Mouse (Mus musculus): ENCODE data around the gene Ap1b1.
A peak's percentile ranks its signal among the peaks of the same experiment; 100 is the strongest.
"Not testable (repeated sequence)": the region's sequence is repeated elsewhere in the genome, so short reads cannot be mapped to it uniquely, and the experiment has no call there.

Ap1b1 gene

DNA sequence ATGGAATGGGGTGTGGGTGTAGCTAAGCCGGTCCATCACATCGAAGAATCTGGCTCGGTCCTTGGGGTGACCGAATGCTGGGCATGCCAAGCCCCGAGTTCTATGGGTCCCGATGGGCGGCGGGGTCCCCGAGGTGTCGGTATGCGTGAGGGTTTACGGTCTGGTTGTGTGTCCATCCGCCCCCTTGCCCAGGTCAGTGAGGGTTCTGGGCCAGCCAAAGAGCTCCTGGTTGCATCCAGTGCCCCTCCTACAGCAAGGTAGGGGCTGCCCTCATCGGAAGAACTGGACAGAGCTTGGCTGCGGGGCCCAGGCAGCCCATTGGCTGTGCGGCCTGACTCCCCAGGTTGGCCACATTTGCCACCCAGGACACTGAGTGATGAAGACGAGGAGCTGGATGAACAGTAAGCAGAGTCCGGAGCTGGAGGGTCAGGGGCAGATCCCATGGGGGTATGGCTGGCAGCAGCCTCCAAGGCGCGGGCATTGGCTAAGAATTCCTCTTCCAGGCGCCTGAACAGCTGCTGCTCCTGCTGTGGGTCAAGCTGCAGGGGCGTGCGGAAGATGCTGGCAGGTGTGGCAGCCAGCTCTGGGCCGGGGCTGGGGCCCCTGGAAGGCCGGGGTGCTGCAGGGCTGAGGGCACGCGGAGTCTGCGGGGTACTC, 74.3 kb downstream of the Ap1b1 start:
- no peak for DNase-seq (ENCODE audit: low read depth in 1 of 2, low spot score in 2 of 2)

DNA sequence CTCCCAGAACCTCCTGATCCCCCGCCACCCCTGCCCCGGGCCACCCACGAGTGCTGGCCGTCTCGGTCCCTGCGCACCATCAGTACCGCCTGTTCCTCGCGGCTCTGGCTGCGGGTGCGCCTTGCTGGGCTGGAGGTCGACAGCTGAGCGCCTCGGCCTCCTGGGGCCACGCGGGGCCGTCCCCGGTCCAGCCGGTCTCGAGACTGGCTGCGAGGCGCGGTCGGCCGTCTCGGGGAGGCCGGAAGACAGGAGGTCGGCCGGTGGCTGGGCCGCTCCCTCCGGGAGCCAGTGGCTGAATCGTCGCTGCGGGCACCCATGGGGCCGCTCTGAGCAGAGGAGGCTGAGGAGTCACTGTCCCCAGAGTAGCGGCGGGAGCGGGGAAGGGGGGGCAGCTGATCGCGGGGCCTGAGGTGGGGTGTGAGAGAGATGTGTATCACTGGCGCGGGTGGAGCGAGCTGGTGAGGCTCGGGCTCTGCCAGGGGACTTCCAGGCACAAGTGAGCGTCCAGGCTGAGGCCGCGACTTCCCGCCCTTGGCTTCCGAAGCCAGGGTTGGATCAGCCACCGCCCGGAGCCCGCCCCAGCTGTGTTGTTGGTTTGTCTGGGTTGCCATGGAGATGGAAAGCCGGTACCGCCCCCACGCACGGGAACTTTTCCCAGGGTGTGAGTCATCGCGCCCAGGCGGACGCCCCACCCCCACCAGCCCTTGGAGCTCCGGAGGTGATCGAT, 75.0 kb downstream of the Ap1b1 start:
- peak; percentile 84 to 90 for DNase-seq (ENCODE audit: low read depth in 1 of 2, low spot score in 2 of 2)

DNA sequence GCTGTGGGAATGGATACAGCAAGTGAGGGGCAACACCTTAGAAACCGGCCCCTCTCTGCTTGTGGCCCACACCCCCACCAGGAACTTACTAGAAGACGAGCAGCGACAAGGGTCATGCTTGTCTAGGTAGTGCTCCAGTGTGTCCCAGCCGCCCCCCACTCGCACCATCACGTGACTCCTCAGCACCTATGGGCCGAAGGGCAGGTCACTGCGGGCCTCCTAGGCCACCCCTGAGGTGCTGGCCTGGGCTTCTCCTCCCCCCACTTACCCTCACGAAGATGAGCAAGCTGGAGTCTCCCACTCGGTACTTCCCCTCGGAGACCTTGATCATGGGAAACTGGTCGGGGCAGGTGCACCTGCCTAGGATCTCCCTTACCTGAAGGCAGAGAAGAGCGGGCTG, 75.7 kb downstream of the Ap1b1 start:
- no peak for DNase-seq (ENCODE audit: low read depth in 1 of 2, low spot score in 2 of 2)

DNA sequence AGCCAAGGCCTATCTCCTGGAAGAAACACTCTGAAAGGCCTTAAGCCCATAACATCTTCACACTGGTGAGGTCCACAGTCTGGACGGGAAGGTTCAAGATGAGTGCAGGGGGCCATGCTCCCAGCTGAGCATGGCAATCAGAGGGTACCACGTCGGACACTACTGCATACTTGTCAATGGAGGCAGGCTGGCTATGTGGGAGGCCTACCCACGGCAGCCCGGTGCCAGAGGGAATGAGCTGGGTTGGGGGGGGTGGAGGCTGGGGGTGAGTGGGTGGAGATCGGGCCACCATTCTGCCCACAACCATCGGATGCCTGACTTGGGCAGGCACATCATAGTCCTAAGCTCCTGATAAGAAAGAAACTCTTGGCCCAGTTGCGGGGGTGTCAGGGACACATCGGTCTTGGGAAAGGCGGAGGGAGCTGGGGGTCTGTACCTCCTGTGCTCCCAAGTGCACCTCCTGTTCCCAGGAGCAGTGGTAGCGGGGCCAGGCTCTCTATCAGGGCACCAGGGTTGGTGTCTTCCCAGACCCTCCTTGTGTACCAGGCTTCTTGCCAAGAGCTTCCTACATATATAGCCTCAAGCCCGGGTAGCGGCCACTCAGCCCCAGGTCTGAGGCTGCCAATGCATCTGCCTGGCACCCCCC, 76.4 kb downstream of the Ap1b1 start:
- no peak for DNase-seq (ENCODE audit: low read depth in 1 of 2, low spot score in 2 of 2)

DNA sequence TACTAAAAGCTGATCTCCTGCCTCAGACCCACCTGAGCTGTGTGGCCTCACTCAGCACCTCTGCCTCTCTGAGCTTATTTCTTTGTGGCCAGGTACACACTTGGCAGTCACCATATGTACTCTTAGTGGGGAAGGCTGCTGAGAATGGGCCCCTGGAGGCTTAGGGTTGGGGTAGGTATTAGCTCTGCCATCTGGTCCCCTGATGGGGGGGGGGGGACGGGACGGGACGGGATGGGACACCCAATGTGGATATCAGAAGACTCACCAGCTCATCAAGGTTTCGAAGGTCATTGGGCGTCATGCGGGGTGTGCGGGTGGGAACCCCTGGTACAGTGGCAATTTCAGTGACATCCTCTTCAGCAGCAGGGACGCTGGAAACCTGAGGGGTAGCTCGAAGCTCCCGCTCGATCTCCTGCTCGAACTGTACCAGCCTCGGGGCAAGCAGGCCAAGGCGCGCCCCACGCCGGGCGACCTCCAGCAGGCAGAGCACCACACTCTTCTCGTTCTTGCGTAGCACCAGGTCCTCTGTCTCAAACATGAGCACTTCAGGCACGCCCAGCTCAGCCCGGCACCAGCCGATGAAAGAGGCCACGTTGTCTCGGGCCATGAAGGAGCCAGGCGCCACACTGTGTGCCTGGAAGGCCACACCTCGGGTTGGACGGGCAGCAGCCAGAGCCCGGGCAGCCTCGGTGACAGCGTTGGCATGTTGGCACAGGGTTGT, 77.1 kb downstream of the Ap1b1 start:
- DNase-seq (ENCODE audit: low read depth in 1 of 2, low spot score in 2 of 2) = no peak

DNA sequence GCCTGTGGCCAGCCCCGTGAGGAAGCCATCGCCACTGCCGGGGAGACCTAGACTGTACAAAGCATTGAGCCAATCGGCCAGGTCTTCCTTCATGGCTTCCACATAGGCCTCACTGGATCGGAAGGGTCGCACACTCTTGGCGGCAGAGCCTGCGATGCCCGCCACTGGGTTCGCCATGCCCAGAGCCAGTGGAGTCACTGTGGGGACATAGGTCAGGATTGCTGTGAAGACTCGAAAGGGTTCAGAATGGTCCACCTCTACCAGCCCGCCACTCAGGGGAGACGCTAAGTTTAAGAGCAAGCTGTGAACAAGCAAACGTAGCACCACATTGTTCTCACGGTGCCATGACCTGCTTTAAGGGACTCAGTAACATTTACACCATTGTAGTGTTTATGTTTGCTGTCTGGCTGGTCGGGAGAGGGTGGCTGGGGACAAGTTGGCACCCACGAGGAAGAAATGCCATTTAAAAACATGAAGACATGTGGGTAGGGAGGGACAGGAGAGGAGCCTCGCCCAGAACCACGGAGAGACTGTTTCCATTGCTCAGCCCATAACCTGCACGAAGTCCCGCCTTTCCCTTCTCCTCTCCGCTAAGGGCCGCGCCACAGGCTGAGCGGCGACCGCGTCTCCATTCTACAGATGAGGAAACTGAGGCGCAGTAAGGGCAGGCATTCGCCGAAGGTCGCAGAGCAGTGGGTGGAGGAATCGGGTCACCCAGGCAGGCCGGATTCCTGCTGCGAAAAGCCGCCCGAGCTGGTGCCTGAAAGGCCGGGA, 77.8 kb downstream of the Ap1b1 start:
- DNase-seq (ENCODE audit: low read depth in 1 of 2, low spot score in 2 of 2) = no peak

DNA sequence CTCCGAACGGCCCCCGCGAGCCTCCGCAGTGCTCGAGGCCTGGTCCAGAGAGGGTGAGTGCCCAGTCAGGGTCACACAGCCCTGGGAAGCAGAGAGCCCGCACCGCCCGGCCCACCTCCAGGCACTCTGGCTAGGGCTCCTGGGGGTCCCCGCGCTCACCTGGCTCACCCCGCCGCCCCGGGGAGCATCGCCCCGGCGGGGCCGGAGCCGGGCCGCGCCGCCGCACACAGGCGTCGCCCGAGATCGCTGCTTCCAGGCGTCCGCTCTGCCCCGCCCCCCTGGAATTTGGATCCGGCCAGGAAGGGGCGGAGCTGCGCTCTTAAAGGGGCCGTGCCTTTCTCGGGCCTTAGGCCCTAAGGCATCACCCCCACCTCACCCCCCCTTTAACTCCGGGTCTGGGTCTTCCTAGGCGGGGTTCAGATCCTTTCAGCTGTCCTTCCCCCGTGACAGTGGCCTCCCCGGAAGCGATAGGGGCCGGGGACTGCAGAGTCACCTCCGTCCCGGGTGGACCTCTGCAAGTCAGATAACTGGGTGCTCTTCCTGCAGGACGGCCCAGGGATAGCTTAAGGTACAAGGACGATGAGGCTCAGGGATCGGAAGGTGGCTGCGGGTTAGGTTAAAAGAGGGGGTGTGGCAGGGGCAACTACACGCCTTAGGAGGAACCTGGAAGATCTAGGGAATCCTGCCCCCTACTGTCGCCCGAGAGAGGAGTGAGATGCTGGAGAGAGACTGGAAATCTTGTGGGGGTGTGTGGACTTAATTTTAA, 78.6 kb downstream of the Ap1b1 start, which contains the start of gene Gas2l1:
TSS of gene Gas2l1 (minus strand) at position 272 of the 766 bp plus-strand sequence.
- DNase-seq (ENCODE audit: low read depth in 1 of 2, low spot score in 2 of 2) = peak in 1 of 2 experiments; percentile 45

DNA sequence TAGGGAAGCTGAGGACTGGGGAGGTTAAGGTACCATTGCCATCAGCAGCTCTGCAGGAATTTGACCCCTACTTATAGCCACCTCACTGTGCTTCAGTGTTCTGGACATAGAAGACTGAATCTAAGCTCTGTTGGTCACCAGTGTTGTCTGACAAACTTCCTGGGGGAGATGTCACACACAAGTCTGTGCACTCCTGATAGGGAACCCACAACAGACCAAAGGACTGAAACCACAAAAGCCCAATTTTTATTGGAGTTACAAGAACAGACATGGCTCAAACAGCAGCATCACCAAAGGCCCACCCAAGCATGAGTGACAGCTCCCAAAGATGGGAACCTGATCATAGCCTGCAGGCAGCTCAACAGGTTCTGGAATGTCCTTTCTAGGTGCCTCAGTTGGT, 80.4 kb downstream of the Ap1b1 start:
- no peak for DNase-seq (ENCODE audit: low read depth in 1 of 2, low spot score in 2 of 2)

DNA sequence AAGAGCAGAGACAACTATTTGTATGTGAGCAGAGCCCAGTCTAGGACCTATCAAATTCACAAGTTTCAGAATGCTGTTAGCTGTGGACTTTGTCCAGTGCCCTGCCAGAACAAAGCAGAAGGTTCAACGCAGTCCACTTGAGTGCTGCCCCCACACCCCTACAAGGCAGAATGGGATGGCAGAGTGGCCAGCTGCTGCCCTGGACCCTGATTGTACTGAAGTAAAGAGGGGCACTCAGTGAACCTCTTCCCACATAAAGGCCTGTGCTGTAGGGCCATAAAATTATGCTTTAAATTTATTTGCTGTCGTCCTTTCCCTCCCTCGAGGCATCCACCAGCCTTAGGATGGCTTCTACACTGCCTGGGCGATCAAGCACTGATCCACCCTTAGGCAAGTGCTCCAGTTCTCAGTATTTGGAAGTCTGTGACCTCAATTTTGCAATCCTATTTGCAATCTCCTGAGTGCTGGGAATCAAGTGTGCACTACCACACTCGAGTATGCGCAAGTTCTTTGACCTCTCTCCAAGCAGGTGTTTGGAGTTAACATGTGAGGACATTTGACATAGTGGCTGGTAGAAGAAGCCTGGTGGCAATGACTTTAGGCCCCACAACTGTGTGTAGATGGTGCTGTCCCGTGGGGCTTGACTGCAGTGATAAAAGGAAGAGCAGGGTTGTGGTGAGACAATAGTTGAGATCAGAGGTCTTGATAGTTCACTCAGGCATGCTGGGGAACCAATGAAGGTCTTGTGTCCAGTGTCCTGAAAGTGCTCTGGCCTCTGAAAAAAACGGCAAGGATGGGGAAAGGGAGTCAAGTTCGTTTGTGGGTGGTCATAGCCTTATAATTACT, 81.7 kb downstream of the Ap1b1 start:
- no peak for DNase-seq (ENCODE audit: low read depth in 1 of 2, low spot score in 2 of 2)

DNA sequence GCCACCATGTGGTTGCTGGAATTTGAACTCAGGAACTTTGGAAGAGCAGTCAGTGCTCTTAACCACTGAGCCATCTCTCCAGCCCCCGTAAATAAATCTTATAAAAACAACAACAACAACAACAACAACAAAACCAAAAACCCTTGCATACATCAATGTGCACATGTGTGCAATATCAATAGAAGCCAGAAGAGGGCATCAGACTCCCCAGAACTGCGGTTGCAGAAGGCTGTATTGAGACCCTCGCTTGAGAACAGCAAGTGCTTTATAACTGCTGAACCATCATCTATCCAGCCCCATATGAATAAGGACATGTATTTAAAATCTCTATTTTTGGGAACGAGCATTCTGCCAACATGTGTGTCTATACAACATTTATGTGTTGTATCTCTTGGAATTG, 88.3 kb downstream of the Ap1b1 start:
- DNase-seq (ENCODE audit: low read depth in 1 of 2, low spot score in 2 of 2) = no peak

DNA sequence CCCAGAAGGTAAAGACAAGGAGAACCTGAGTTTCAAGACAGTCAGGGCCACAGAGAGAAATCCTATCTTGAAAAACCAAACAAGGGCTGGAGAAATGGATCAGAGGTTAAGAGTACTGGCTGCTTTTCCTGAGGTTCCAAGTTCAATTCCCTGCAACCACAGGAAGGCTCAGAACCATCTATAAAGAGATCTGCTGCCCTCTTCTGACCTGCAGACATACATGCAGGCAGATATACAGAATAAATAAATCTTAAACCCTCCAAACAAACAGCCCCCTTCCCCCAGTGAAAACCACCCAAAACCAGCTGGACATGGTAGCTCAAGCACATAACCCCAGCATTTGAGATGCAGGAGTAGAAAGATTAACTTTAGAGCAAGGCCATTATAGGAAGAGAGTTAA, 89.1 kb downstream of the Ap1b1 start:
- DNase-seq (ENCODE audit: low read depth in 1 of 2, low spot score in 2 of 2) = no peak

DNA sequence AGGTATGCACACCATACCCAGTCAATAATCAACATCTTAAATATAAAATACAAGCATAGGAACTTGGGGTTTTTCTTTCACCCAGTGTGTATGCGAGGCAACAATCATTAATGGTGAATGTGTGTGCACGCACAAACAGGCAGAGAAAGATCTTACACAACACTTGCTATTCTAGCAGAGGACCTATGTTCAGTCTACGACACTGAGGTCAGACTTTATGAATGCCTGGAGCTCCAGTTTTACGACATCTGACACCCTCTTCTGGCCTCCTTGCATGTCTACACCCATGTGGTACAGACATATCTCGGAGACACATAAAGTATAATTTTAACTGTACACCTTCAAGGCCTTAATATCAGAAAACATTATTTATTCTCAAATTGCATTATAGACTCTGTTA, 90.2 kb downstream of the Ap1b1 start:
- DNase-seq (ENCODE audit: low read depth in 1 of 2, low spot score in 2 of 2) = not testable (repeated sequence)

DNA sequence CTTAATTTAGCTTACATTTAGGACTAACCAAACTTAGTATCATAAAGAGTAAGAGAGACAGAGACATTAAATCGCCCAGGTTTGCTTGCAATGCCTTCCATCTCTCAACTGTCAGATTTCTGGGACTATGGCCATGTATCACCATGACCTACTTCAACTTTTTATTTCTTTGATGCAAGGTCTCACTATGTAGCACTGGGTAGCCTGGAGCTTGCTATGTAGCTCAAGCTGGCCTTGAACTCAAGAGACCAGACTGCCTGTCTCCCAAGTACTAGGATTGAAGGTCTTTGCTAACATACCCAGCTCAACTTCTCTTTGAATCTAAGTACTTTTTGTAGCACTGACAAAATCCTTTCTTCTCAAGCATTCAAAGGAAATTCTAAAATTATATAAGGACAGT, 102.5 kb downstream of the Ap1b1 start:
- no peak for DNase-seq (ENCODE audit: low read depth in 1 of 2, low spot score in 2 of 2)

DNA sequence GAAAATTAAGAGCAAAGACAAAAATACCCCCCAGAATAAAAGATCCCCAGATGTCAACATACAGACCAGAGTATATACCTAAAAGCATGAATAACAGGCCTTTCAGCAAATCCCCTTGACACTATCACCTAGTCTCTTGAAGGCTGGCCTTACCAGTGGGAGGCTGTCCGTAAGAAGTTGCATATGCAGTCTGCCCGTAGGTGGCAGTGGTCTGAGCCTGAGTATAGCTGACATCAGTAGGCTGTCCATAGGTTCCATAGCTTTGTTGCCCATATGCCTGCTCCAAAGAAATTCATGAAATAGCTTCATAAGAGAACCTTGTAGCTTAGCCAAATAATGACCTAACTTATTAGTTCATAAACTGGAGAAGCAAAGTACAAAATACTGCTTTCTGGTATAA, 105.1 kb downstream of the Ap1b1 start:
- no peak for DNase-seq (ENCODE audit: low read depth in 1 of 2, low spot score in 2 of 2)
